Mouse (Mus musculus) testis, adult 2 months (tissue): Measurements from ENCODE around the gene Rhbdd1. TPM values are rescaled to one million over a fixed set of nuclear protein-coding genes. Genes with fewer than 3 reads are reported as not detected.

Source experiments
- H3K27ac ChIP-seq: fragments of 200-500 bp; 2 replicates; pipeline ENCODE4 v1.5.1; 2012; ENCODE audit warnings: low read depth, low read length; ENCODE audit not compliant: control insufficient read depth, insufficient read depth
- H3K27me3 ChIP-seq: fragments of 200-500 bp; 2 replicates; pipeline ENCODE4 v1.6.1; 2012; ENCODE audit warnings: mild to moderate bottlenecking, low read length, moderate library complexity; ENCODE audit not compliant: control insufficient read depth, insufficient read depth
- H3K36me3 ChIP-seq: fragments of 200-500 bp; 2 replicates; pipeline ENCODE4 v1.6.1; 2012; ENCODE audit warnings: mild to moderate bottlenecking, low read length; ENCODE audit not compliant: control insufficient read depth, insufficient read depth
- H3K4me1 ChIP-seq: fragments of 200-500 bp; 2 replicates; pipeline ENCODE4 v1.6.1; 2012; ENCODE audit warnings: low read length; ENCODE audit not compliant: control insufficient read depth, insufficient read depth
- H3K4me3 ChIP-seq: fragments of 200-500 bp; 2 replicates; pipeline ENCODE4 v1.5.1; 2012; ENCODE audit warnings: low read depth, mild to moderate bottlenecking, low read length, moderate library complexity, mixed read lengths; ENCODE audit not compliant: control insufficient read depth
- CTCF ChIP-seq: fragments of 200-500 bp; IDR thresholded peaks from 2 replicates; pipeline ENCODE4 v1.5.1; 2012; ENCODE audit warnings: low read depth, mild to moderate bottlenecking, inconsistent platforms, low read length, moderate library complexity; ENCODE audit not compliant: control insufficient read depth, insufficient read depth, insufficient replicate concordance
- POLR2A ChIP-seq: fragments of 200-500 bp; IDR thresholded peaks from 2 replicates; pipeline ENCODE4 v1.6.1; 2012; ENCODE audit warnings: low read depth, mild to moderate bottlenecking, inconsistent platforms, low read length, moderate library complexity; ENCODE audit not compliant: control insufficient read depth
- polyA plus RNA-seq: library from polyadenylated mRNA; depleted of rRNA; stranded (reverse); fragments of >200 nt; gene quantifications from 2 replicates; pipeline ENCODE4 v1.2.3, GENCODE M21; 2012

The Rhbdd1 gene
- polyA plus RNA-seq, 1 experiment, result 46.4 TPM

GRCm38 (mm10) chr1:82321441-82321840, 5.2 kb downstream of the Rhbdd1 start:
- Histone ChIP-seq H3K27me3 (no peaks in the 10 kb centered on the region), H3K36me3 (no peaks in the 10 kb centered on the region), H3K4me1 (no peaks in the 10 kb centered on the region; the same call in 1 of the 2 replicates), H3K4me3 (no peak overlapping the region), H3K27ac (no peak overlapping the region)
- TF ChIP-seq POLR2A (no peak), CTCF (no peak)

DNA sequence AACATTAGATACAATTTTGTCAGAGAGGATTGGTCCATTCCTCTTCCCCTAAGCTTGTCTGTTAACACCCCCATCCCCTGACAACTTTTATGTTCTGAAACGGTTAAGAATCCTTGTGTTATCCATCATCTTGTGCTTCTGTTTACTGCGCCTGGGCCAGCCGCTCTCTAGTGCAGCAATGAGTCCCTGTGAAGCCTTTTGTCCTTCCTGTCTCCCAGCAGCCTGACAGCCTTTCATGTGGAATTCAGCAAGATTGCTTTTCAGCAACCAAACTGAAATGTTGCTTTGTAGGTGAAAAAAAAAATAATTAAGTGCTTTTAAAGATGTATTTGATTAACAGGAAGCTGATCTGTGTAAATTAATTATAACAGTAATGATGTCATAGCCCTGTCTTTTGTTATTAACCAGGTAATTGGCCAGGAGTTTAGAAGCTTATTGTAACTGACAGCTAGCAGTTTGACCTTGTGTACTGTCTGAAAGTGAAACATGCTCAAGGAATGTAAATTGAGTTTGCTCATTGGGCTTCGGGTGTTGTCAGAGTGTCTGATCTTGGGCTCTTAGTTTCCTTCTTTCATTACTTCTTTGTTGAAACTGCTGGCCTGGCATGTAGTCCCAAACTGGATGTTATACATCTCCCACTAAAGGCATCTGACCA, 8.0 kb downstream of the Rhbdd1 start:
- no peaks in the 10 kb centered on the region for H3K36me3 ChIP-seq
- no peak for TF ChIP-seq POLR2A
- no peak for TF ChIP-seq CTCF
- no peaks in the 10 kb centered on the region for H3K27me3 ChIP-seq
- H3K4me1 ChIP-seq, result no peaks in the 10 kb centered on the region
- no peak overlapping the region for H3K27ac ChIP-seq
- no peak overlapping the region for H3K4me3 ChIP-seq

GRCm38 (mm10) chr1:82326120-82326519, 9.9 kb downstream of the Rhbdd1 start:
- TF ChIP-seq POLR2A, result no peak
- no peak for TF ChIP-seq CTCF
- no peaks in the 10 kb centered on the region for H3K4me1 ChIP-seq

GRCm38 (mm10) chr1:82328033-82328775, 12.0 kb downstream of the Rhbdd1 start:
- Histone ChIP-seq H3K27me3 (no peaks in the 10 kb centered on the region), H3K36me3 (no peaks in the 10 kb centered on the region), H3K4me1 (no peaks in the 10 kb centered on the region), H3K4me3 (no peak overlapping the region), H3K27ac (no peak overlapping the region)
- no peak for TF ChIP-seq CTCF
- no peak for TF ChIP-seq POLR2A

More at GRCm38 (mm10) chr1:82326120-82326519, 9.9 kb downstream of the Rhbdd1 start:
- Histone ChIP-seq H3K27ac (no peak overlapping the region), H3K27me3 (no peaks in the 10 kb centered on the region), H3K4me3 (no peak overlapping the region), H3K36me3 (no peaks in the 10 kb centered on the region)

DNA sequence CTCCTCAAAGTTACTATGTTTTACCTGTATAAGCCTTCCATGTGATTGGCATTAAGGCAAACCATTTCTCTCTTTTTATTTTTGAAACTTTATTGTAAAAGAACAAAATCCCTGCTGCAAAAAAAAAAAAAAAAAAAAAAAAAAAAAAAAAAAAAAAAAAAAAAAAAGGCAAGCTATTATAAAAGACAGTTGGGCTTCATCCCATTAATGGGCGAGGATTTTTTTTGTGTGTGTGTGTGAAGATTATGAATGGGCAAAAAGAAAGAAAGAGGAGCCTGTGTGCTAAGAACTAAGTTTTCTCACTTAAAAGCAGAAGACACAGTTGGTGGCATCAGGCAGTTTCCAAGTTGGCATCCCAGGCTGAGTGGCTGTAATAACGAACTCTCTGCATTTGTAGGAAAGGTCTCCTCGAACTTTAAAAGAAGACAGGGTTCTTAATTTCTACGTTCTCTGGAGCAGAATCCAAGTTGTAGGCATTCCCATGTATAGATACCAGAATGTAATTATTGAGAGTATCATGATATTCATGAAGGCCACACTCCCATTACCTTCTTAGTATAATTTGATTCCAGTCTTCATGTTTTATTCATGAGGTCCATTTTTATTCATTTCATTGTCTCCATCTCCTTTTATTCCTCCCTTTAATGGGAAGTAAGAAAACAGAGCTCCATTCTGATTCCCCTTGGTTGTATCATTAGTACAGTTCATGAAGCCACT, 13.1 kb downstream of the Rhbdd1 start:
- Histone ChIP-seq H3K4me1 (no peaks in the 10 kb centered on the region), H3K36me3 (no peaks in the 10 kb centered on the region), H3K27ac (no peak overlapping the region), H3K27me3 (no peaks in the 10 kb centered on the region), H3K4me3 (no peak overlapping the region)
- TF ChIP-seq POLR2A, result no peak
- TF ChIP-seq CTCF, result no peak

GRCm38 (mm10) chr1:82329954-82330247, 13.6 kb downstream of the Rhbdd1 start:
- H3K36me3 ChIP-seq, result no peaks in the 10 kb centered on the region
- TF ChIP-seq POLR2A (no peak), CTCF (no peak)
- no peaks in the 10 kb centered on the region for H3K27me3 ChIP-seq
- H3K4me3 ChIP-seq, result no peak overlapping the region
- no peaks in the 10 kb centered on the region for H3K4me1 ChIP-seq
- no peak overlapping the region for H3K27ac ChIP-seq

DNA sequence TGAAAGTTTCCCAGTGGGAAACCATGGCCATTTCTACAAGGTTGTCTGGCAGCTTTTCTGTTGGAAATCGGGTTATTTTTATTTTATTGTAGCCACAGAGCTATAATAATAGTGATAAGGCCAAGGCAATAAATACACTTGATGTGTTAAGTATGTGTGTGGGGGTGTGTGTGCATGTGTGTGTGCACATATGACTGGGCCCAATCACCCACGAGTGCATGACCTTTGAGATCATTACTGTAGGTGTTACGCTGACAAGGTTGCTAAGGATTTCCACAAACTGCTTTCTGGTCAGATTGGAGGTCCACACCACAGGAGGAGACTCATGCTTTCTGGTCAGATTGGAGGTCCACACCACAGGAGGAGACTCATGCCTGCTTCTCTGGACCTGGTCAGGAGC, 18.3 kb downstream of the Rhbdd1 start:
- H3K4me1 ChIP-seq, result no peaks in the 10 kb centered on the region
- H3K4me3 ChIP-seq, result no peak overlapping the region
- TF ChIP-seq POLR2A, result no peak
- no peak for TF ChIP-seq CTCF
- H3K27me3 ChIP-seq, result no peaks in the 10 kb centered on the region
- H3K27ac ChIP-seq, result no peak overlapping the region
- no peaks in the 10 kb centered on the region for H3K36me3 ChIP-seq
